Mouse (Mus musculus): Measurements from ENCODE around the gene Olfm4.
A peak's percentile ranks its signal among the peaks of the same experiment; 100 is the strongest.

The Olfm4 gene

GRCm38 (mm10) chr14:80029297-80030001 is 45.6 kb downstream of the Olfm4 start:
- DNase-seq (ENCODE audit: low spot score in 2 of 2): peak in 1 of 2 experiments; percentile 9

GRCm38 (mm10) chr14:80039645-80040272 is 55.9 kb downstream of the Olfm4 start:
- peak in 1 of 2 experiments; percentile 6 for DNase-seq (ENCODE audit: low spot score in 2 of 2)

- DNase-seq (ENCODE audit: low spot score in 2 of 2): no peak
Measured at GRCm38 (mm10) chr14:80046104-80046734, 62.3 kb downstream of the Olfm4 start.

GRCm38 (mm10) chr14:80047368-80048101 is 63.7 kb downstream of the Olfm4 start:
- DNase-seq (ENCODE audit: low spot score in 2 of 2): no peak

GRCm38 (mm10) chr14:80055725-80056124 is 71.8 kb downstream of the Olfm4 start:
- DNase-seq (ENCODE audit: low spot score in 2 of 2): no peak

- no peak for DNase-seq (ENCODE audit: low spot score in 2 of 2)
Measured at GRCm38 (mm10) chr14:80061686-80062085, 77.8 kb downstream of the Olfm4 start.

- DNase-seq (ENCODE audit: low spot score in 2 of 2): no peak
Measured at GRCm38 (mm10) chr14:80062896-80063295, 79.0 kb downstream of the Olfm4 start.

GRCm38 (mm10) chr14:80070580-80070979 is 86.7 kb downstream of the Olfm4 start:
- no peak for DNase-seq (ENCODE audit: low spot score in 2 of 2)

All from right cerebral cortex, adult 2 months (tissue).